Mouse (Mus musculus): ENCODE measurements around the gene Klc3. TPM values are rescaled to one million over a fixed set of nuclear protein-coding genes. Genes with fewer than 3 reads are reported as not detected.
A peak's percentile ranks its signal among the peaks of the same experiment; 100 is the strongest.

The Klc3 gene
- polyA plus RNA-seq, 1 experiment from 2014 or later = 1.6 TPM

GRCm38 (mm10) chr7:19357381-19358375 is 46.2 kb downstream of the Klc3 start:
- H3K27me3 ChIP-seq (replicated peaks; ENCODE audit: control insufficient read depth, insufficient read depth, low read length) = no peaks in the 10 kb centered on the region
- ATAC-seq = no peak
- peak overlapping the region; percentile 96; the same call in 1 of the 2 replicates for H3K4me2 ChIP-seq (replicated peaks; ENCODE audit: low read depth)
- H3K4me1 ChIP-seq (replicated peaks; ENCODE audit: control insufficient read depth, insufficient read depth, low read length) = 0 out of 2 replicates have a peak, but pooled peaks cover 5% of the 10 kb centered on the region
- H3K27ac ChIP-seq (ENCODE audit: low read depth, low read length) = no peak overlapping the region
- 87% methylated on average over 25 of the region's 25 CpGs for WGBS
- peaks cover 33% of the 10 kb centered on the region; the same call in 1 of the 2 replicates for H3K36me3 ChIP-seq (ENCODE audit: control insufficient read depth, insufficient read depth)
- no peak overlapping the region for H3K9ac ChIP-seq (ENCODE audit: low read depth, low read length)
- H3K9me3 ChIP-seq (ENCODE audit: control insufficient read depth) = no peaks in the 10 kb centered on the region
- 0 out of 2 replicates have a peak overlapping the region, but pooled peaks have one; percentile 73 for H3K4me3 ChIP-seq (ENCODE audit: low read depth, low read length)
- no peak for TF ChIP-seq CTCF (IDR thresholded peaks at IDR 0.05; ENCODE audit: low read depth)

DNA sequence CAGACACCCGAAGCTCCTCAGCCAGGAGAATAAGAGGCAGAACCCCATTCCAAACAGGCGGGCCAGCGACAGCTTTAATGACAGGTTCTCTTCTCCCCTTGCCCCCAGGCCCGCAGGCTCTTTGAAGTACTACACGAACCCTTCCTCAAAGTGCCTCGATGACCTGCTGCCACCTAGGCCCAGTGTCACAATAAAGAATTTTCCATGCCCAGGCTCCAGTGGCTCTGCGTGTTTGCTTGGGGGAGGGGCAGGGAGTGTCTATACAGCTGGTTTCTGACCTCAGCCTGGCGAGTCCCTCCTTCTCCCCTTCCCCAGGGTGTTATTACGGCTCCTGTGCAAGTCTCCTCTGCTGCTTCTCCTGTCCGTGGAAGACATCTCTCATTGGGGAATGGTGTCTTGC is 47.6 kb downstream of the Klc3 start:
- TF ChIP-seq CTCF (IDR thresholded peaks at IDR 0.05; ENCODE audit: low read depth) = no peak
- 60% methylated on average over 10 of the region's 10 CpGs for WGBS
- Histone ChIP-seq H3K9ac (ENCODE audit: low read depth, low read length) (no peak overlapping the region), H3K4me1 (replicated peaks; ENCODE audit: control insufficient read depth, insufficient read depth, low read length) (no peaks in the 10 kb centered on the region), H3K4me3 (ENCODE audit: low read depth, low read length) (no peak overlapping the region), H3K9me3 (ENCODE audit: control insufficient read depth) (no peaks in the 10 kb centered on the region), H3K27me3 (replicated peaks; ENCODE audit: control insufficient read depth, insufficient read depth, low read length) (no peaks in the 10 kb centered on the region), H3K36me3 (ENCODE audit: control insufficient read depth, insufficient read depth) (peaks cover 42% of the 10 kb centered on the region; the same call in 1 of the 2 replicates), H3K27ac (ENCODE audit: low read depth, low read length) (no peak overlapping the region), H3K4me2 (replicated peaks; ENCODE audit: low read depth) (no peak overlapping the region)
- ATAC-seq = no peak

- WGBS = 90% methylated on average over 5 of the region's 5 CpGs
- TF ChIP-seq CTCF (IDR thresholded peaks at IDR 0.05; ENCODE audit: low read depth) = no peak
- H3K4me3 ChIP-seq (ENCODE audit: low read depth, low read length) = no peak overlapping the region
Measured at GRCm38 (mm10) chr7:19354991-19355390, 48.9 kb downstream of the Klc3 start.

GRCm38 (mm10) chr7:19350221-19350620 is 53.7 kb downstream of the Klc3 start:
- Histone ChIP-seq H3K4me1 (replicated peaks; ENCODE audit: control insufficient read depth, insufficient read depth, low read length) (0 out of 2 replicates have a peak, but pooled peaks cover 5% of the 10 kb centered on the region), H3K9ac (ENCODE audit: low read depth, low read length) (no peak overlapping the region), H3K4me3 (ENCODE audit: low read depth, low read length) (no peak overlapping the region), H3K27me3 (replicated peaks; ENCODE audit: control insufficient read depth, insufficient read depth, low read length) (no peaks in the 10 kb centered on the region), H3K4me2 (replicated peaks; ENCODE audit: low read depth) (no peak overlapping the region), H3K9me3 (ENCODE audit: control insufficient read depth) (no peaks in the 10 kb centered on the region), H3K36me3 (ENCODE audit: control insufficient read depth, insufficient read depth) (peaks cover 41% of the 10 kb centered on the region; the same call in 1 of the 2 replicates), H3K27ac (ENCODE audit: low read depth, low read length) (no peak overlapping the region)
- no peak for ATAC-seq
- WGBS = 93% methylated on average over 8 of the region's 8 CpGs
- TF ChIP-seq CTCF (IDR thresholded peaks at IDR 0.05; ENCODE audit: low read depth) = no peak

More at GRCm38 (mm10) chr7:19354991-19355390, 48.9 kb downstream of the Klc3 start:
- Histone ChIP-seq H3K4me1 (replicated peaks; ENCODE audit: control insufficient read depth, insufficient read depth, low read length) (no peaks in the 10 kb centered on the region), H3K27ac (ENCODE audit: low read depth, low read length) (no peak overlapping the region; the same call in 1 of the 2 replicates), H3K36me3 (ENCODE audit: control insufficient read depth, insufficient read depth) (peaks cover 48% of the 10 kb centered on the region; the same call in 1 of the 2 replicates), H3K27me3 (replicated peaks; ENCODE audit: control insufficient read depth, insufficient read depth, low read length) (no peaks in the 10 kb centered on the region), H3K9me3 (ENCODE audit: control insufficient read depth) (no peaks in the 10 kb centered on the region), H3K9ac (ENCODE audit: low read depth, low read length) (no peak overlapping the region), H3K4me2 (replicated peaks; ENCODE audit: low read depth) (no peak overlapping the region)
- ATAC-seq = no peak

DNA sequence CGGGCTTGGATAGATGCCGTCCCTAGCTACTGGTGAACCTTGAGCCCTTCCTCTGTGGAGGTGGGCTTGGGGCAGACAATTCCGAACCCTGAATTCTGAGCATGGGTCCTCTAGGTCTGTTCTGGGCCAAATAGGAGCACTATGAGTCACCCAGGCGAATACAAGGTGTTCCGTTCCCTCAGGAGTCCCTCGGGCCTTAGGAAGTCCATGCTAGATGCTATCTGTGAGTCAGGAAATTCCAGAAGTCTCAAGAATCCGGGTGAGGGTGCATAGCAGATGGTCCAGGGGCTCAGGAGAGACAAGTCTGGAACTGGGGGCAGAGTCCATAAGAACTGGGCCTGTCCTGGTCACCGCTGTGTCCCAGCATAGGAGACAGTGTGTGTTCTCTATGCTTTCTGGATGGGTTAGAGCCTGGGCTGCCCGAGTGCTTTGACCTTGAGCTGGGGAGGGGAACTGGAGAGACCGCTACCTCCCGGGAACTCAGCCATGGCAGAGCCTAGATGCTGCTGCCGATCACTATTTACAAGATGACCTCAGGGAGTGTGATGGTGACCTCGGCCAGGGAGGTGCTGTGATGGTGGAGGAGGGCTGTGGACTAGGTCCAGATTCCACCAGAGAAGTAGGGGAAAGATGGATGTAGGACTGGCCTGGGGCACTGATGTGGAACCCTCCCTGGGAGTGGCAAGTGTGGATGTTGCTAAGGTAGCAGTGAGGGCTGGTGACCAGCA is 54.6 kb downstream of the Klc3 start:
- 82% methylated on average over 13 of the region's 13 CpGs for WGBS
- Histone ChIP-seq H3K4me2 (replicated peaks; ENCODE audit: low read depth) (no peak overlapping the region), H3K27me3 (replicated peaks; ENCODE audit: control insufficient read depth, insufficient read depth, low read length) (no peaks in the 10 kb centered on the region), H3K9me3 (ENCODE audit: control insufficient read depth) (no peaks in the 10 kb centered on the region), H3K9ac (ENCODE audit: low read depth, low read length) (no peak overlapping the region), H3K36me3 (ENCODE audit: control insufficient read depth, insufficient read depth) (peaks cover 33% of the 10 kb centered on the region; the same call in 1 of the 2 replicates), H3K27ac (ENCODE audit: low read depth, low read length) (no peak overlapping the region), H3K4me1 (replicated peaks; ENCODE audit: control insufficient read depth, insufficient read depth, low read length) (0 out of 2 replicates have a peak, but pooled peaks cover 5% of the 10 kb centered on the region), H3K4me3 (ENCODE audit: low read depth, low read length) (no peak overlapping the region)
- no peak for TF ChIP-seq CTCF (IDR thresholded peaks at IDR 0.05; ENCODE audit: low read depth)
- ATAC-seq = no peak
